10 mouse cellular contexts compared by ENCODE assay signal in the genomic region with DNA sequence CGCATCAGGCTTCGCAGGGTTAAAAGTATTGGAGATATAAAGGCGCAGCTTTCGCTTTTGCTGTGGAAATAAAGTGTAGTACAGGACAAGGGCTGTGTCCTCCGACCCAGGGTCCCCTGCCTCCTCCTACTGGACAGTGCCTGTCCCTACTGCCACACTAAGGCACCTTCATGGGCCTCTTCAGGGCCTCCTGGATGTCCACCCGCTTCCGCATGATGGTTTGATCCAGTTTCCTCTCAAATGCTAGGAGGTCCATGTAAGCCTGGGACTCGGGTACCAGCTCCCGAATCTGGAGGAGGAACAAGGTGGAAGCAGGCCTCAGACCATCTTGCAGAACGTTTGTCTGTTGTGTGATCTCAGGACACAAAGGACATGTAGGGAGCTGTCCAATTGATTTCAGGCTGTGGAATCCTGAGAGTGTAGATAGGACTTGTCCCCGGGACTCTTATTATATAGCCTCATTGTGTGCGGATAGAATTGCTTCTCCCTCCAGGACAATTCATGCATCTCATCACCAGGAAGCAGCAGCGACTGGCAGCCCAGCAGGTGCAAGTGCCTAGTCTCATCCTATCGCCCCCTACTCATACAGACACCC. TPM values are rescaled to one million over a fixed set of nuclear protein-coding genes. Genes with fewer than 3 reads are reported as not detected.
A peak's percentile ranks its signal among the peaks of the same experiment; 100 is the strongest.
DNase-seq lines count a peak whose midpoint lies in the region; ATAC-seq and TF ChIP-seq lines count a peak whose summit lies in the region.
"Had no signal": no experiment of that assay in that cellular context is flagged by ENCODE, and none has a peak within 500 bp of the region (broad histone marks: within the 10 kb centered on the region; RNA-seq: fewer than 3 reads in every experiment).

No protein-coding gene starts in this region.

- H3K4me1 ChIP-seq in heart, embryonic 11.5 days (ENCODE audit: control insufficient read depth, insufficient read depth, low read length), result peaks cover 43% of the 10 kb centered on the region
- H3K4me1 ChIP-seq in forebrain, postnatal 0 days (ENCODE audit: insufficient read depth), result peaks cover 31% of the 10 kb centered on the region
- peaks cover 52% of the 10 kb centered on the region for H3K4me1 ChIP-seq in midbrain, embryonic 14.5 days (ENCODE audit: control insufficient read depth, insufficient read depth, low read length)

- no peak overlapping the region for H3K27ac ChIP-seq in heart, embryonic 11.5 days (ENCODE audit: low read depth, low read length)
- H3K27ac ChIP-seq in forebrain, postnatal 0 days (ENCODE audit: low read depth, low read length), result peak overlapping the region; percentile 96
- H3K27ac ChIP-seq in midbrain, embryonic 14.5 days (replicated peaks; ENCODE audit: low read depth, low read length), result peak overlapping the region; percentile 93
- H3K27ac ChIP-seq: heart, embryonic 15.5 days; liver, embryonic 15.5 days had no signal

- no peak for DNase-seq in heart, postnatal 14 days
- DNase-seq in R1 (ENCODE audit: low read depth, low spot score), result peak; percentile 49
- peak; percentile 58 for DNase-seq in forebrain, postnatal 0 days
- DNase-seq in midbrain, embryonic 14.5 days, result peak; percentile 56
- DNase-seq in layer of hippocampus, postnatal 36 days, result no peak
- no peak for DNase-seq in spleen, postnatal 4 days (ENCODE audit: low spot score in 2 of 2)
- DNase-seq in heart, adult 8-10 months (ENCODE audit: low spot score), result no peak

- peak; percentile 31 for TF ChIP-seq CTCF in forebrain, postnatal 0 days (IDR thresholded peaks at IDR 0.05; ENCODE audit: low read depth)

- no peaks in the 10 kb centered on the region for H3K9me3 ChIP-seq in heart, embryonic 11.5 days (replicated peaks; ENCODE audit: control insufficient read depth, low read length)
- no peaks in the 10 kb centered on the region for H3K9me3 ChIP-seq in forebrain, postnatal 0 days (ENCODE audit: low read length)
- H3K9me3 ChIP-seq in midbrain, embryonic 14.5 days (ENCODE audit: control insufficient read depth, low read length), result no peaks in the 10 kb centered on the region
- H3K9me3 ChIP-seq: heart, embryonic 15.5 days; liver, embryonic 15.5 days had no signal

- ATAC-seq in heart, embryonic 11.5 days (replicated peaks; ENCODE audit: insufficient number of reproducible peaks, low FRiP score, low TSS enrichment), result no peak
- peak; percentile 0; the same call in 1 of the 2 replicates for ATAC-seq in forebrain, postnatal 0 days
- ATAC-seq in midbrain, embryonic 14.5 days (ENCODE audit: low FRiP score, low TSS enrichment), result peak; percentile 1; the same call in 1 of the 2 replicates

- intact Hi-C loops in heart, postnatal 14 days (cut with DNase I), result loop anchor here (5.0 kb wide), 1 partner anchor 64 kb away; no protein-coding TSS in a partner anchor

- H3K27me3 ChIP-seq in heart, embryonic 11.5 days (ENCODE audit: control insufficient read depth, insufficient read depth, low read length), result no peaks in the 10 kb centered on the region
- H3K27me3 ChIP-seq in forebrain, postnatal 0 days (ENCODE audit: insufficient read depth, low read length), result no peaks in the 10 kb centered on the region
- no peaks in the 10 kb centered on the region for H3K27me3 ChIP-seq in midbrain, embryonic 14.5 days (ENCODE audit: control insufficient read depth, insufficient read depth, low read length)
- H3K27me3 ChIP-seq: heart, embryonic 15.5 days had no signal

- peaks cover 39% of the 10 kb centered on the region for H3K36me3 ChIP-seq in heart, embryonic 11.5 days (ENCODE audit: control insufficient read depth, insufficient read depth, low read length)
- peaks cover 42% of the 10 kb centered on the region for H3K36me3 ChIP-seq in forebrain, postnatal 0 days (ENCODE audit: insufficient read depth)
- peaks cover 48% of the 10 kb centered on the region for H3K36me3 ChIP-seq in midbrain, embryonic 14.5 days (ENCODE audit: control insufficient read depth, insufficient read depth, low read length)
- H3K36me3 ChIP-seq: liver, embryonic 15.5 days had no signal

- no peak overlapping the region for H3K4me2 ChIP-seq in heart, embryonic 11.5 days
- peak overlapping the region; percentile 54 for H3K4me2 ChIP-seq in forebrain, postnatal 0 days (ENCODE audit: low read depth)
- H3K4me2 ChIP-seq in midbrain, embryonic 14.5 days (ENCODE audit: low read length), result peak overlapping the region; percentile 56
- H3K4me2 ChIP-seq: heart, embryonic 15.5 days had no signal

- WGBS in heart, embryonic 11.5 days (ENCODE audit: insufficient replicate concordance), result 78% methylated on average over 14 of the region's 14 CpGs
- WGBS in forebrain, postnatal 0 days, result 32% methylated on average over 14 of the region's 14 CpGs
- WGBS in midbrain, embryonic 14.5 days, result 33% methylated on average over 14 of the region's 14 CpGs

- H3K9ac ChIP-seq in heart, embryonic 11.5 days (ENCODE audit: low read depth, low read length), result 0 out of 2 replicates have a peak overlapping the region, but pooled peaks have one; percentile 4
- H3K9ac ChIP-seq in forebrain, postnatal 0 days, result peak overlapping the region; percentile 46
- peak overlapping the region; percentile 46 for H3K9ac ChIP-seq in midbrain, embryonic 14.5 days (replicated peaks; ENCODE audit: low read length)
- H3K9ac ChIP-seq: heart, embryonic 15.5 days; liver, embryonic 15.5 days had no signal

- no peak overlapping the region for H3K4me3 ChIP-seq in heart, embryonic 11.5 days (ENCODE audit: low read depth, low read length)
- H3K4me3 ChIP-seq in forebrain, postnatal 0 days (ENCODE audit: low read depth, low read length), result peak overlapping the region; percentile 5; the same call in 1 of the 2 replicates
- H3K4me3 ChIP-seq in midbrain, embryonic 14.5 days (replicated peaks; ENCODE audit: low read depth, low read length), result 0 out of 2 replicates have a peak overlapping the region, but pooled peaks have one; percentile 24
- H3K4me3 ChIP-seq: heart, embryonic 15.5 days; liver, embryonic 15.5 days had no signal

RNA-seq across cellular contexts. Expression of a gene that starts 9.3 kb away (rescaled TPM):
- 8.1 and 9.8 TPM in 2 replicates for polyA plus RNA-seq in heart, embryonic 11.5 days (2014; fragmentation: Nextera tagmentation; extraction: Ambion mirVana)
- total RNA-seq in heart, postnatal 14 days (2021), result 10 to 100 TPM; 12.4 to 14.3 TPM
- total RNA-seq in forebrain, postnatal 0 days (2014; rRNA removed), result 25.0 and 33.5 TPM in 2 replicates
- 18.7 and 21.3 TPM in 2 replicates for polyA plus RNA-seq in forebrain, postnatal 0 days (2015; fragmentation: Nextera tagmentation; extraction: Ambion mirVana)
- 12.4 and 19.4 TPM in 2 replicates for polyA plus RNA-seq in midbrain, embryonic 14.5 days (2014; fragmentation: Nextera tagmentation; extraction: Ambion mirVana)
- 10 to 100 TPM; 58.0 to 61.2 TPM for total RNA-seq in layer of hippocampus, postnatal 36 days (2021)
- total RNA-seq in heart, adult 8-10 months (2022), result 1 to 10 TPM; 7.4 to 9.5 (median 7.7) TPM

RNA-seq across cellular contexts. Expression of a gene that starts 18.6 kb away (rescaled TPM):
- 75.6 and 78.6 TPM in 2 replicates for polyA plus RNA-seq in heart, embryonic 11.5 days (2014; fragmentation: Nextera tagmentation; extraction: Ambion mirVana)
- total RNA-seq in heart, postnatal 14 days (2021), result 10 to 100 TPM; 44.0 to 45.7 TPM
- 59.8 and 66.2 TPM in 2 replicates for total RNA-seq in forebrain, postnatal 0 days (2014; rRNA removed)
- polyA plus RNA-seq in forebrain, postnatal 0 days (2015; fragmentation: Nextera tagmentation; extraction: Ambion mirVana), result 73.7 and 80.8 TPM in 2 replicates
- polyA plus RNA-seq in midbrain, embryonic 14.5 days (2014; fragmentation: Nextera tagmentation; extraction: Ambion mirVana), result 79.3 and 88.1 TPM in 2 replicates
- total RNA-seq in layer of hippocampus, postnatal 36 days (2021), result 10 to 100 TPM; 74.5 to 77.3 TPM
- 10 to 100 TPM; 53.6 to 60.6 (median 56.2) TPM for total RNA-seq in heart, adult 8-10 months (2022)

RNA-seq across cellular contexts. Expression of a gene that starts 28.3 kb away (rescaled TPM):
- 73.2 and 76.1 TPM in 2 replicates for polyA plus RNA-seq in heart, embryonic 11.5 days (2014; fragmentation: Nextera tagmentation; extraction: Ambion mirVana)
- total RNA-seq in heart, postnatal 14 days (2021), result 10 to 100 TPM; 59.2 to 60.7 TPM
- total RNA-seq in forebrain, postnatal 0 days (2014; rRNA removed), result 265 and 272 TPM in 2 replicates
- polyA plus RNA-seq in forebrain, postnatal 0 days (2015; fragmentation: Nextera tagmentation; extraction: Ambion mirVana), result 162 and 168 TPM in 2 replicates
- polyA plus RNA-seq in midbrain, embryonic 14.5 days (2014; fragmentation: Nextera tagmentation; extraction: Ambion mirVana), result 158 and 199 TPM in 2 replicates
- total RNA-seq in layer of hippocampus, postnatal 36 days (2021), result 10 to 100 TPM; 88.0 to 89.8 TPM
- total RNA-seq in heart, adult 8-10 months (2022), result 10 to 100 TPM; 56.8 to 62.6 (median 60.6) TPM

RNA-seq across cellular contexts. Expression of a gene that starts 39.3 kb away (rescaled TPM):
- not detected in 2 replicates for polyA plus RNA-seq in heart, embryonic 11.5 days (2014; fragmentation: Nextera tagmentation; extraction: Ambion mirVana)
- total RNA-seq in heart, postnatal 14 days (2021), result not detected
- total RNA-seq in forebrain, postnatal 0 days (2014; rRNA removed), result not detected in 2 replicates
- 0.11 TPM in 1 of 2 replicates, not detected in the other for polyA plus RNA-seq in forebrain, postnatal 0 days (2015; fragmentation: Nextera tagmentation; extraction: Ambion mirVana)
- polyA plus RNA-seq in midbrain, embryonic 14.5 days (2014; fragmentation: Nextera tagmentation; extraction: Ambion mirVana), result not detected in 2 replicates
- total RNA-seq in layer of hippocampus, postnatal 36 days (2021), result not detected
- total RNA-seq in heart, adult 8-10 months (2022), result not detected
- polyA plus RNA-seq: heart, embryonic 15.5 days; liver, embryonic 15.5 days had no signal

RNA-seq across cellular contexts. Expression of a gene that starts 55.1 kb away (rescaled TPM):
- 3.2 and 3.4 TPM in 2 replicates for polyA plus RNA-seq in heart, embryonic 11.5 days (2014; fragmentation: Nextera tagmentation; extraction: Ambion mirVana)
- total RNA-seq in heart, postnatal 14 days (2021), result 10 to 100 TPM; 70.2 to 72.5 TPM
- 0.43 TPM in 1 of 2 replicates, not detected in the other for total RNA-seq in forebrain, postnatal 0 days (2014; rRNA removed)
- polyA plus RNA-seq in forebrain, postnatal 0 days (2015; fragmentation: Nextera tagmentation; extraction: Ambion mirVana), result 0.21 and 0.22 TPM in 2 replicates
- 0.09 and 0.12 TPM in 2 replicates for polyA plus RNA-seq in midbrain, embryonic 14.5 days (2014; fragmentation: Nextera tagmentation; extraction: Ambion mirVana)
- under 1 TPM in 1 of 2 experiments, not detected in 1; 0.25 TPM for total RNA-seq in layer of hippocampus, postnatal 36 days (2021)
- total RNA-seq in heart, adult 8-10 months (2022), result 100 to 1,000 TPM in 2 of 4 experiments, 10 to 100 TPM in 2; 97.3 to 112 (median 103) TPM

Comparison
In these comparisons a context has a peak if more than half of its experiments do, and no peak if none do; other contexts are left out.
1. DNase-seq: peak in R1 (single experiment), forebrain, postnatal 0 days (single experiment) and midbrain, embryonic 14.5 days (single experiment); none in heart, postnatal 14 days (0 of 2), layer of hippocampus, postnatal 36 days (0 of 2), spleen, postnatal 4 days (0 of 2) and heart, adult 8-10 months (single experiment).
2. Peak in every context shown above with its lines, with median percentiles within 50 percentile points of each other: H3K9ac ChIP-seq.